Mouse (Mus musculus): Measurements from ENCODE around the gene Bcl2l1. TPM values are rescaled to one million over a fixed set of nuclear protein-coding genes. Genes with fewer than 3 reads are reported as not detected.

Gene Bcl2l1
- total and polyA plus RNA-seq, 3 experiments: 21.3 to 80.3 (median 34.5) TPM

DNA sequence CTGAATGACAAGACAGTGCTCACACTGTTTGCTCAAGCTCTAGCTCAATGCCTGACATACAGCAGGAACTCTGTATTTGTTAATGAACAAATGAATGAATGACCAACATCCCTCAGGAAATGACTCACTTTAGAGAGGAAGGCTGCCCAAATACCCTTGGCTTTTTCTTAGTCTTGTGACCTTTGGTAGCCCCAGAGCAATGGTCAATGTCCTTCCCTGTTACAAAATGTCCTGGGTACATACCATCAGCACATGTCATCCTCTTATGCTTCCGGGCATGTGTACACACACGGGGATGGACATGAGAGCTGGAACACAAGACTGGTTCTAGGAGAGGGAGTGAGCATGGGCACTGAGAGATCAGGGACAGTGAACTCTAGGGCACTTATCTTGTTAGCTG, 25.5 kb downstream of the Bcl2l1 start:
- TF ChIP-seq MAZ (IDR thresholded peaks at IDR 0.05; ENCODE audit: low read depth, low read length) (no peak), ZMIZ1 (IDR thresholded peaks at IDR 0.05; ENCODE audit: low read depth, low read length) (no peak), CHD1 (IDR thresholded peaks at IDR 0.05; ENCODE audit: low read depth, low read length) (no peak), ZC3H11A (IDR thresholded peaks at IDR 0.05; ENCODE audit: low read depth, low read length) (no peak), IRF4 (IDR thresholded peaks at IDR 0.05; ENCODE audit: low read depth, low read length) (no peak), JUN (IDR thresholded peaks at IDR 0.05; ENCODE audit: insufficient read depth, low read depth, low read length) (no peak), E2F4 (IDR thresholded peaks at IDR 0.05; ENCODE audit: insufficient replicate concordance, low read depth, low read length) (no peak), BHLHE40 (IDR thresholded peaks at IDR 0.05; ENCODE audit: low read depth, low read length) (no peak)
- no peaks in the 10 kb centered on the region for H3K9me3 ChIP-seq (replicated peaks; ENCODE audit: low read length)
- no peak overlapping the region for H3K4me3 ChIP-seq (replicated peaks in 1 of 3; ENCODE audit: low read depth in 2 of 3, low read length in 2 of 3, poor library complexity in 1 of 3)
- dilution Hi-C loops (cut with MboI; ENCODE audit: extremely low pct_ligation_motif_present, extremely low pct_unique_long_range_greater_than_20kb, low sequenced_read_pairs) (no loop called here), in situ Hi-C loops (cut with MboI; ENCODE audit: low pct_ligation_motif_present, low pct_unique_long_range_greater_than_20kb, low sequenced_read_pairs) (no loop called here)
- DNase-seq (ENCODE audit: extremely low read depth): no peak
- H3K79me2 ChIP-seq (replicated peaks; ENCODE audit: control insufficient read depth, extremely low read depth, insufficient read depth, poor library complexity, severe bottlenecking): peaks cover 94% of the 10 kb centered on the region
- H3K36me3 ChIP-seq (replicated peaks in 1 of 2; ENCODE audit: control insufficient read depth in 1 of 2, insufficient read depth in 1 of 2, low read length in 1 of 2): peaks cover 25 to 61% of the 10 kb centered on the region in 2 experiments
- no peaks in the 10 kb centered on the region for H3K27me3 ChIP-seq (replicated peaks)
- no peak overlapping the region for H3K4me2 ChIP-seq (ENCODE audit: insufficient read depth, low read depth, poor library complexity, severe bottlenecking)
- peak overlapping the region; percentile 42 for H3K27ac ChIP-seq (ENCODE audit: insufficient read depth, low read depth)
- peaks cover 35 to 81% of the 10 kb centered on the region in 2 experiments for H3K4me1 ChIP-seq (ENCODE audit: control insufficient read depth in 1 of 2, insufficient read depth in 2 of 2)
- no peak overlapping the region for H3K9ac ChIP-seq (ENCODE audit: insufficient read depth, low read depth)

DNA sequence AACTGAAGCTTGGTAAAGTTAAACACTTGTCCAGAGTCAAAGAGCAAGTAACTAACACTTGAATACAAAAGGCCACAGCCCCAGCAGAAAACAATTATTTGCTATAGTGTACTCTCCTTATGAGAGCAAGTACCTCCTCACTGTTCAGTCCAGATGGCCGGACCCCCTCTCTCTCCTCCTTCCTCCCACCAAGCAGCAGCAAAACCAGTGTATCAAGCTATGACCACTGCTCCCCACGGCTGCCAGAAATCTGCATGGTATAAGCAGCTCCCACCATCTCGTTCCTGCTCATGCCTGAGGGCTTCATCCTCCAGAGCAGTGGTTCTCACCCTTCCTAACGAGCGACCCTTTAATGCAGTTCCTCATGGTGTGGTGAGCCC, 26.4 kb downstream of the Bcl2l1 start:
- Histone ChIP-seq H3K4me3 (replicated peaks in 1 of 3; ENCODE audit: low read depth in 2 of 3, low read length in 2 of 3, poor library complexity in 1 of 3) (no peak overlapping the region), H3K9me3 (replicated peaks; ENCODE audit: low read length) (no peaks in the 10 kb centered on the region)

DNA sequence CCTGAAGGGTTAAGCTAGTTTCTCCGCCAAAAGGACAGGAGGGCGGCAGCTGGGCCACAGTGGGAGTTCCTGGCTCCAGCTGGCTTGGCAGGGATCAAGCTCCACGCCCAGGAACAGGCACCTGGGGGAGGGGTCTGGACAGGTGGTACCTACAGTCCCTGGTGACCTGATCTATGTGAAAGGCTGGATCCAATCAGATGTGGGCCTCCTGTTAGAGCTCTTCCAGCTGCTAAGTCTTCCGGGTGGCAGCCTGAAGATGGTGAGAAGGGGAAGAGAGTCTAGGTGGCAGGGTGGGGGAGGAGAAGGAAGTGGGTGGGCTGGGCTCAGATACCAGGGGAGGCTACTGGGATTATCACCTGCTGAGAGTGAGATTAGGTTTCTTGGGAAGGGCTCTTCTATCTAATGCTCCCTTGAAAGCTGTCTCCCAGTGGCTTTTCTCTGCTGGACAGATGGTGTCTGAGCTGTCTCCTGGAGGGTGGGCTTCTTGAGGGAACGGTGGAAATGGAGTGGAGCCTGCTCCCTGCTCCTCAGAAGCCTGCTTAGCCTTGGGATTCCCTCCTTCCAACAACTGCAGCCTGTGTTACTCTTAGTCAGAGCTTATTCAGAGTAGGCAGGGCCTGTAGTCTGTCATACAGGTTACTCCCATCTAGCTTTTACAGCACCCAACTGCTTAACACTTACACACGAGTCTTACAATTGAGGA, 27.0 kb downstream of the Bcl2l1 start:
- H3K4me1 ChIP-seq (ENCODE audit: control insufficient read depth in 1 of 2, insufficient read depth in 2 of 2): peaks cover 34 to 74% of the 10 kb centered on the region in 2 experiments
- dilution Hi-C loops (cut with MboI; ENCODE audit: extremely low pct_ligation_motif_present, extremely low pct_unique_long_range_greater_than_20kb, low sequenced_read_pairs): no loop called here
- peak overlapping the region; percentile 18 for H3K27ac ChIP-seq (ENCODE audit: insufficient read depth, low read depth)
- H3K27me3 ChIP-seq (replicated peaks): no peaks in the 10 kb centered on the region
- no peak overlapping the region for H3K9ac ChIP-seq (ENCODE audit: insufficient read depth, low read depth)
- in situ Hi-C loops (cut with MboI; ENCODE audit: low pct_ligation_motif_present, low pct_unique_long_range_greater_than_20kb, low sequenced_read_pairs): no loop called here
- no peak overlapping the region for H3K4me3 ChIP-seq (replicated peaks in 1 of 3; ENCODE audit: low read depth in 2 of 3, low read length in 2 of 3, poor library complexity in 1 of 3)
- no peaks in the 10 kb centered on the region for H3K9me3 ChIP-seq (replicated peaks; ENCODE audit: low read length)
- H3K79me2 ChIP-seq (replicated peaks; ENCODE audit: control insufficient read depth, extremely low read depth, insufficient read depth, poor library complexity, severe bottlenecking): peaks cover 94% of the 10 kb centered on the region
- peaks cover 25 to 63% of the 10 kb centered on the region in 2 experiments for H3K36me3 ChIP-seq (replicated peaks in 1 of 2; ENCODE audit: control insufficient read depth in 1 of 2, insufficient read depth in 1 of 2, low read length in 1 of 2)
- DNase-seq (ENCODE audit: extremely low read depth): no peak
- TF ChIP-seq E2F4 (IDR thresholded peaks at IDR 0.05; ENCODE audit: insufficient replicate concordance, low read depth, low read length) (no peak), USF1 (IDR thresholded peaks at IDR 0.05; ENCODE audit: low read depth, low read length) (no peak)
- H3K4me2 ChIP-seq (ENCODE audit: insufficient read depth, low read depth, poor library complexity, severe bottlenecking): no peak overlapping the region

More for the DNA sequence above, 26.4 kb downstream of the Bcl2l1 start:
- Histone ChIP-seq H3K79me2 (replicated peaks; ENCODE audit: control insufficient read depth, extremely low read depth, insufficient read depth, poor library complexity, severe bottlenecking) (peaks cover 94% of the 10 kb centered on the region), H3K27ac (ENCODE audit: insufficient read depth, low read depth) (peak overlapping the region; percentile 35), H3K9ac (ENCODE audit: insufficient read depth, low read depth) (no peak overlapping the region), H3K4me2 (ENCODE audit: insufficient read depth, low read depth, poor library complexity, severe bottlenecking) (no peak overlapping the region), H3K27me3 (replicated peaks) (no peaks in the 10 kb centered on the region), H3K36me3 (replicated peaks in 1 of 2; ENCODE audit: control insufficient read depth in 1 of 2, insufficient read depth in 1 of 2, low read length in 1 of 2) (peaks cover 25 to 63% of the 10 kb centered on the region in 2 experiments), H3K4me1 (ENCODE audit: control insufficient read depth in 1 of 2, insufficient read depth in 2 of 2) (peaks cover 34 to 79% of the 10 kb centered on the region in 2 experiments)
- TF ChIP-seq JUND (conservative IDR thresholded peaks at IDR 0.05; ENCODE audit: low read depth, low read length): no peak
- no peak for TF ChIP-seq JUN (IDR thresholded peaks at IDR 0.05; ENCODE audit: insufficient read depth, low read depth, low read length)
- no peak for TF ChIP-seq CTCF (conservative IDR thresholded peaks at IDR 0.05 in 1 of 2, IDR thresholded peaks at IDR 0.05 in 1 of 2; ENCODE audit: low read depth in 2 of 2, low read length in 2 of 2)
- no peak for TF ChIP-seq TBP (conservative IDR thresholded peaks at IDR 0.05; ENCODE audit: low read depth, low read length)
- dilution Hi-C loops (cut with MboI; ENCODE audit: extremely low pct_ligation_motif_present, extremely low pct_unique_long_range_greater_than_20kb, low sequenced_read_pairs) (no loop called here), in situ Hi-C loops (cut with MboI; ENCODE audit: low pct_ligation_motif_present, low pct_unique_long_range_greater_than_20kb, low sequenced_read_pairs) (no loop called here)
- DNase-seq (ENCODE audit: extremely low read depth): no peak

Measured in CH12.LX (cell line).